Mouse (Mus musculus): ENCODE measurements at regions not wholly inside any gene's neighbourhood (a gene's known extent, or its start where the extent isn't known, plus 50 kb on each side); places are given as distances from the start of the nearest gene placed in this dataset.

DNA sequence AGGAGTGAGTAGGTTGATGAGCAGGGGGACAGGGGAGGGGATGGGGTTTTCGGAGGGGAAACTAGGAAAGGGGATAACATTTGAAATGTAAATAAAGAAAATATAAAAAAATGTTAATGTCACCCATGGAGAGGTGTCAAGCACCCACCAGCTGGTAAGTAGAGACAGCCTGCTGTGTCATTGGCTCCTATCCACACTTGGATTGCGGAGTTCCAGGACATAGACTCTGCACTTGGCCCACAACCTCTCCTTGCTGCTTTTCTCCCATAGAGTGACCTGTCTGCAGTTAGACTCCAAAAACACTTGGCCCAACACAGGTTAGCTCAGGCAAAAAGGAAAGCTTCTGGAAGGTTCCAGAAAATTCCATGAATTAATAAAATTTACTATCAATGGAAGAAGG lies 514.4 kb downstream of the 1700129C05Rik start:
- Histone ChIP-seq H3K27me3 (ENCODE audit: control insufficient read depth in 1 of 2, insufficient read depth in 2 of 2, low read length in 2 of 2) (no peaks in the 10 kb centered on the region), H3K36me3 (ENCODE audit: control insufficient read depth in 1 of 2, insufficient read depth in 2 of 2, low read length in 2 of 2) (no peaks in the 10 kb centered on the region), H3K9ac (ENCODE audit: control insufficient read depth, low read depth, low read length, poor library complexity, severe bottlenecking) (no peak overlapping the region), H3K27ac (ENCODE audit: control insufficient read depth, low read depth, low read length) (no peak overlapping the region), H3K9me3 (replicated peaks; ENCODE audit: insufficient read depth, low read length) (no peaks in the 10 kb centered on the region), H3K4me3 (ENCODE audit: control insufficient read depth in 1 of 2, insufficient read depth in 1 of 2, low read depth in 2 of 2, low read length in 2 of 2) (no peak overlapping the region), H3K4me1 (ENCODE audit: control insufficient read depth in 1 of 2, insufficient read depth in 2 of 2, low read length in 2 of 2) (no peaks in the 10 kb centered on the region), H3K79me2 (ENCODE audit: control insufficient read depth, insufficient read depth, low read length, poor library complexity) (no peaks in the 10 kb centered on the region)
- no peak for DNase-seq (ENCODE audit: low read depth, low spot score)
- TF ChIP-seq MYB (IDR thresholded peaks at IDR 0.05; ENCODE audit: low read depth, low read length) (no peak), KAT2A (conservative IDR thresholded peaks at IDR 0.05; ENCODE audit: low read depth, low read length) (no peak), MYC (IDR thresholded peaks at IDR 0.05; ENCODE audit: low read depth, low read length) (no peak)

DNA sequence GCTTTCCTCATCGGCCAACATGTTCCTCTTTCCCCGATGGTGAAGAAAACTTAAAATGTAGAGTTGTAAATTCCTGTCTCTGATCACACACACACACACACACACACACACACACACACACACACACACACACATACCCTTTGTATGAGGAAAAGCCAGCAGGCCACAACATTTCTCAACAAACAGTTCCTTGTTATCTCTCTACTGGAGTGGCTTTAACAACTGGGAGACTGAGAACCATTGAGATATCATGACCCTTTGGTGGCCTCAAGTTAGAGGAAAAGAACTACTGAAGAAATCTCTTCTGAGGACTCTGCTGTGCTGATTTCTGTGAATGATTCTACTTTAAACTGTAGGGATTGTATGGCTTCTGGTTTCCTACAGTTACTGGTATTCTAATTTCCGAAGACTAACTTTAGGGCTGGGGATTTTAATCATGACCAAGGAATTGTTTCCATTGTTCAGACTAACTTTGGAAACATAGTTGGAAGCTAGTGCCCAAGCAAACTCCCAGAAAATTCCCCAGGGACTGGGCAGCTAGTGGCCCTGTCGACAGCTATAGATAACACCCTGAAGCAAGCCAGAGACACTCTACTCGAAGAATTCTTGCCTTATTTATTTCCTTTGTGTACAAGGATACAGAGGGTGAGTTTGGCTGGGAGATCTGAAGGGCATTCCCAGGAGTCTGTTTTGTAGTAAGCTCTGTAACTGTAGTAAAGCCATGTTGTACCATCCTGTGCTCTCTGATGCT lies 516.0 kb downstream of the 1700129C05Rik start:
- no peaks in the 10 kb centered on the region for H3K9me3 ChIP-seq (replicated peaks; ENCODE audit: insufficient read depth, low read length)
- H3K36me3 ChIP-seq (ENCODE audit: control insufficient read depth in 1 of 2, insufficient read depth in 2 of 2, low read length in 2 of 2) = no peaks in the 10 kb centered on the region
- no peaks in the 10 kb centered on the region for H3K79me2 ChIP-seq (ENCODE audit: control insufficient read depth, insufficient read depth, low read length, poor library complexity)

DNA sequence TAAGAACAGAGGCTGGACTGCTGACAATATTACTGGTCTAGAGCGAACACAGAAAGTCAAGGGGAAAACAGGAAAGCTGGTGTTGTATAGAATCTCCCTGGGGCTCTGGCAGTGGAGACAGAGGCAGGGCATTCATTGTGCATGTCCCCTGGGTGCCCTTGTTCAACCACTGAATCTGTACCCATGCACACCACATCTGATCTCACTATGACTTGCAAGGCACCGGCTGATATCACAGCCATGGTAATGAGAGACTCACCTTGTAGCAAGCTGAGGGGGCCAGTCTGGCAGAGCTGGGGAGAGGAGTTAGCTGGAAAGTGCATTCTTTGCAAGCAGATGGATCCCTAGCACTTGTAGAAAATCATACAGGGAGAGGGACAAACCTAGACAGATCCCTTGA lies 522.5 kb downstream of the 1700129C05Rik start:
- TF ChIP-seq USF1 (IDR thresholded peaks at IDR 0.05; ENCODE audit: low read depth, low read length) = no peak
- no peak for TF ChIP-seq MAZ (IDR thresholded peaks at IDR 0.05; ENCODE audit: low read depth, low read length)
- TF ChIP-seq ZKSCAN1 (IDR thresholded peaks at IDR 0.05; ENCODE audit: low read depth, low read length) = no peak
- no peak for TF ChIP-seq TCF12 (IDR thresholded peaks at IDR 0.05; ENCODE audit: low read depth, low read length)
- no peak for TF ChIP-seq UBTF (IDR thresholded peaks at IDR 0.05; ENCODE audit: borderline replicate concordance, insufficient read depth, low read depth, low read length)
- no peak for TF ChIP-seq MAFK (IDR thresholded peaks at IDR 0.05; ENCODE audit: borderline replicate concordance, low read depth, low read length)
- no peak for TF ChIP-seq EP300 (IDR thresholded peaks at IDR 0.05; ENCODE audit: low read depth in 1 of 2, low read length in 2 of 2)
- no peak for TF ChIP-seq ZMIZ1 (IDR thresholded peaks at IDR 0.05; ENCODE audit: low read depth, low read length)
- H3K27me3 ChIP-seq (ENCODE audit: control insufficient read depth in 1 of 2, insufficient read depth in 2 of 2, low read length in 2 of 2) = no peaks in the 10 kb centered on the region
- H3K27ac ChIP-seq (ENCODE audit: control insufficient read depth, low read depth, low read length) = no peak overlapping the region
- no peaks in the 10 kb centered on the region for H3K9me3 ChIP-seq (replicated peaks; ENCODE audit: insufficient read depth, low read length)
- no peak overlapping the region for H3K9ac ChIP-seq (ENCODE audit: control insufficient read depth, low read depth, low read length, poor library complexity, severe bottlenecking)
- H3K79me2 ChIP-seq (ENCODE audit: control insufficient read depth, insufficient read depth, low read length, poor library complexity) = no peaks in the 10 kb centered on the region
- H3K4me3 ChIP-seq (ENCODE audit: control insufficient read depth in 1 of 2, insufficient read depth in 1 of 2, low read depth in 2 of 2, low read length in 2 of 2) = no peak overlapping the region
- H3K4me1 ChIP-seq (ENCODE audit: control insufficient read depth in 1 of 2, insufficient read depth in 2 of 2, low read length in 2 of 2) = no peaks in the 10 kb centered on the region
- no peaks in the 10 kb centered on the region for H3K36me3 ChIP-seq (ENCODE audit: control insufficient read depth in 1 of 2, insufficient read depth in 2 of 2, low read length in 2 of 2)
- DNase-seq (ENCODE audit: low read depth, low spot score) = no peak

More for the DNA sequence above, 516.0 kb downstream of the 1700129C05Rik start:
- Histone ChIP-seq H3K27ac (ENCODE audit: control insufficient read depth, low read depth, low read length) (no peak overlapping the region), H3K4me1 (ENCODE audit: control insufficient read depth in 1 of 2, insufficient read depth in 2 of 2, low read length in 2 of 2) (no peaks in the 10 kb centered on the region), H3K9ac (ENCODE audit: control insufficient read depth, low read depth, low read length, poor library complexity, severe bottlenecking) (no peak overlapping the region), H3K27me3 (ENCODE audit: control insufficient read depth in 1 of 2, insufficient read depth in 2 of 2, low read length in 2 of 2) (no peaks in the 10 kb centered on the region), H3K4me3 (ENCODE audit: control insufficient read depth in 1 of 2, insufficient read depth in 1 of 2, low read depth in 2 of 2, low read length in 2 of 2) (no peak overlapping the region)
- TF ChIP-seq TAL1 (IDR thresholded peaks at IDR 0.05; ENCODE audit: low read length) (no peak), CHD2 (IDR thresholded peaks at IDR 0.05; ENCODE audit: low read length) (no peak), ZMIZ1 (IDR thresholded peaks at IDR 0.05; ENCODE audit: low read depth, low read length) (no peak), MYC (IDR thresholded peaks at IDR 0.05; ENCODE audit: low read depth, low read length) (no peak), ELF1 (IDR thresholded peaks at IDR 0.05; ENCODE audit: low read depth, low read length) (no peak)
- DNase-seq (ENCODE audit: low read depth, low spot score) = no peak

All from MEL (cell line).